Mouse (Mus musculus) CH12.LX (cell line): ENCODE results near the gene Lamp2. TPM values are rescaled to one million over a fixed set of nuclear protein-coding genes. Genes with fewer than 3 reads are reported as not detected.

Experiments
- DNase-seq: peaks from one replicate; pipeline ENCODE4 v3.0.0-alpha.2; 2013; ENCODE audit errors: extremely low read depth
- H3K27ac ChIP-seq: 2 replicates; pipeline ENCODE4 v1.5.1; 2012; ENCODE audit warnings: low read depth, mild to moderate bottlenecking, control low read depth, moderate library complexity; ENCODE audit not compliant: insufficient read depth
- H3K27me3 ChIP-seq: replicated peaks from 2 replicates; pipeline ENCODE3; 2012; ENCODE audit warnings: inconsistent platforms
- H3K36me3 ChIP-seq, 2 experiments: replicated peaks in 1 of 2; 2 replicates each; pipeline versions ENCODE3 to v1.6.1; 2012; ENCODE audit warnings: inconsistent platforms in 1 of 2, low read length in 1 of 2, mild to moderate bottlenecking in 1 of 2, mixed read lengths in 1 of 2, moderate library complexity in 1 of 2; ENCODE audit not compliant: control insufficient read depth in 1 of 2, insufficient read depth in 1 of 2
- H3K4me1 ChIP-seq, 2 experiments: 2 replicates each; pipeline ENCODE4 v1.6.1; 2012; ENCODE audit warnings: inconsistent platforms in 1 of 2, moderate library complexity in 1 of 2; ENCODE audit not compliant: insufficient read depth in 2 of 2, control insufficient read depth in 1 of 2
- H3K4me2 ChIP-seq: 2 replicates; pipeline ENCODE4 v1.6.1; 2012; ENCODE audit warnings: low read depth, mild to moderate bottlenecking, control low read depth; ENCODE audit not compliant: poor library complexity, insufficient read depth, severe bottlenecking
- H3K4me3 ChIP-seq, 3 experiments: fragments of 150-350 bp in 1 of 3; sonication (generic) in 1 of 3; replicated peaks in 1 of 3; 2 replicates each; pipeline versions ENCODE3 to v1.5.1; 2011 to 2012; ENCODE audit warnings: low read depth in 2 of 3, low read length in 2 of 3, mild to moderate bottlenecking in 2 of 3, moderate library complexity in 2 of 3, control low read depth in 1 of 3, improper control_type of control experiment in 1 of 3, inconsistent platforms in 1 of 3, mixed read lengths in 1 of 3; ENCODE audit not compliant: poor library complexity in 1 of 3
- H3K79me2 ChIP-seq: replicated peaks from 2 replicates; pipeline ENCODE4 v1.6.1; 2012; ENCODE audit warnings: mild to moderate bottlenecking, moderate library complexity; ENCODE audit not compliant: control insufficient read depth, poor library complexity, insufficient read depth, severe bottlenecking; ENCODE audit errors: extremely low read depth
- H3K9ac ChIP-seq: 2 replicates; pipeline ENCODE4 v1.6.1; 2012; ENCODE audit warnings: low read depth, mild to moderate bottlenecking, control low read depth, moderate library complexity; ENCODE audit not compliant: insufficient read depth
- H3K9me3 ChIP-seq: replicated peaks from 2 replicates; pipeline ENCODE3; 2012; ENCODE audit warnings: low read length, inconsistent platforms, mixed read lengths
- BHLHE40 ChIP-seq: IDR thresholded peaks from 2 replicates; pipeline ENCODE4 v1.6.1; 2011; ENCODE audit warnings: mild to moderate bottlenecking, low read depth, low read length, improper control_type of control experiment
- CHD2 ChIP-seq: IDR thresholded peaks from 2 replicates; pipeline ENCODE4 v1.6.1; 2011; ENCODE audit warnings: low read length, improper control_type of control experiment
- CTCF ChIP-seq, 2 experiments: IDR thresholded peaks in 1 of 2; conservative IDR thresholded peaks in 1 of 2; 2 replicates each; pipeline ENCODE4 v1.5.1; 2011 to 2012; ENCODE audit warnings: low read depth in 2 of 2, low read length in 2 of 2, improper control_type of control experiment in 1 of 2, inconsistent platforms in 1 of 2, mild to moderate bottlenecking in 1 of 2, moderate library complexity in 1 of 2
- ETS1 ChIP-seq: conservative IDR thresholded peaks from 2 replicates; pipeline ENCODE4 v1.6.1; 2012; ENCODE audit warnings: low read depth, mild to moderate bottlenecking, inconsistent platforms, low read length, improper control_type of control experiment, moderate library complexity
- IRF4 ChIP-seq: IDR thresholded peaks from 2 replicates; pipeline ENCODE4 v1.6.1; 2014; ENCODE audit warnings: low read depth, mild to moderate bottlenecking, inconsistent platforms, low read length, improper control_type of control experiment
- JUN ChIP-seq: IDR thresholded peaks from 2 replicates; pipeline ENCODE4 v1.6.1; 2011; ENCODE audit warnings: low read depth, mild to moderate bottlenecking, low read length, improper control_type of control experiment, moderate library complexity; ENCODE audit not compliant: insufficient read depth
- JUND ChIP-seq: conservative IDR thresholded peaks from 2 replicates; pipeline ENCODE4 v1.6.1; 2011; ENCODE audit warnings: low read depth, low read length, improper control_type of control experiment
- MAX ChIP-seq: IDR thresholded peaks from 2 replicates; pipeline ENCODE4 v1.6.1; 2011; ENCODE audit warnings: low read length, improper control_type of control experiment
- MEF2A ChIP-seq: IDR thresholded peaks from 2 replicates; pipeline ENCODE4 v1.6.1; 2014; ENCODE audit warnings: low read depth, mild to moderate bottlenecking, inconsistent platforms, low read length, improper control_type of control experiment, borderline replicate concordance
- MXI1 ChIP-seq: IDR thresholded peaks from 2 replicates; pipeline ENCODE4 v1.6.1; 2011; ENCODE audit warnings: mild to moderate bottlenecking, low read depth, low read length, improper control_type of control experiment
- MYC ChIP-seq: IDR thresholded peaks from 2 replicates; pipeline ENCODE4 v1.6.1; 2011; ENCODE audit warnings: low read depth, mild to moderate bottlenecking, improper control_type of control experiment, low read length
- NELFE ChIP-seq: IDR thresholded peaks from 2 replicates; pipeline ENCODE4 v1.6.1; 2011; ENCODE audit warnings: low read depth, low read length, improper control_type of control experiment
- RCOR1 ChIP-seq: conservative IDR thresholded peaks from 2 replicates; pipeline ENCODE4 v1.6.1; 2012; ENCODE audit warnings: low read depth, mild to moderate bottlenecking, inconsistent platforms, low read length, improper control_type of control experiment
- SMC3 ChIP-seq: IDR thresholded peaks from 2 replicates; pipeline ENCODE4 v1.6.1; 2011; ENCODE audit warnings: low read depth, low read length, improper control_type of control experiment
- TCF12 ChIP-seq: IDR thresholded peaks from 2 replicates; pipeline ENCODE4 v1.6.1; 2014; ENCODE audit warnings: low read depth, mild to moderate bottlenecking, inconsistent platforms, low read length, improper control_type of control experiment
- USF2 ChIP-seq: conservative IDR thresholded peaks from 2 replicates; pipeline ENCODE4 v1.6.1; 2011; ENCODE audit warnings: low read depth, low read length, improper control_type of control experiment
- ZC3H11A ChIP-seq: IDR thresholded peaks from 2 replicates; pipeline ENCODE4 v1.6.1; 2012; ENCODE audit warnings: low read depth, mild to moderate bottlenecking, inconsistent platforms, low read length, improper control_type of control experiment
- ZKSCAN1 ChIP-seq: IDR thresholded peaks from 2 replicates; pipeline ENCODE4 v1.6.1; 2012; ENCODE audit warnings: low read depth, inconsistent platforms, low read length, improper control_type of control experiment, borderline replicate concordance
- ZMIZ1 ChIP-seq: IDR thresholded peaks from 2 replicates; pipeline ENCODE4 v1.6.1; 2012; ENCODE audit warnings: low read depth, mild to moderate bottlenecking, inconsistent platforms, low read length, improper control_type of control experiment
- ZNF384 ChIP-seq: IDR thresholded peaks from 2 replicates; pipeline ENCODE4 v1.6.1; 2012; ENCODE audit warnings: low read depth, low read length, improper control_type of control experiment, inconsistent platforms
- dilution Hi-C: fragments of 300-500 bp; cut with MboI; formaldehyde crosslinking; loops from 2 replicates; pipeline ENCODE4 v1.14.3; 2020; ENCODE audit warnings: low sequenced_read_pairs; ENCODE audit not compliant: extremely low pct_unique_long_range_greater_than_20kb, extremely low pct_ligation_motif_present
- in situ Hi-C: fragments of 300-500 bp; cut with MboI; formaldehyde crosslinking; loops from 3 replicates; pipeline ENCODE4 v1.14.3; 2019; ENCODE audit warnings: low sequenced_read_pairs, low pct_ligation_motif_present, low pct_unique_long_range_greater_than_20kb, mixed read lengths
- polyA plus RNA-seq: library from polyadenylated mRNA; unstranded; fragments of >175 nt; gene quantifications from 2 replicates; pipeline ENCODE4 v1.2.1, GENCODE M21; 2012; ENCODE audit warnings: low read depth; ENCODE audit not compliant: insufficient read length
- total RNA-seq, 2 experiments: library from RNA; depleted of rRNA; stranded (reverse); fragments of 300-350 nt in 1 of 2; fragments of >200 nt in 1 of 2; gene quantifications; 2 replicates each; pipeline ENCODE4 v1.2.3; 2012 to 2014

Gene Lamp2
- total and polyA plus RNA-seq, 3 experiments = 35.3 to 79.9 (median 66.2) TPM

DNA sequence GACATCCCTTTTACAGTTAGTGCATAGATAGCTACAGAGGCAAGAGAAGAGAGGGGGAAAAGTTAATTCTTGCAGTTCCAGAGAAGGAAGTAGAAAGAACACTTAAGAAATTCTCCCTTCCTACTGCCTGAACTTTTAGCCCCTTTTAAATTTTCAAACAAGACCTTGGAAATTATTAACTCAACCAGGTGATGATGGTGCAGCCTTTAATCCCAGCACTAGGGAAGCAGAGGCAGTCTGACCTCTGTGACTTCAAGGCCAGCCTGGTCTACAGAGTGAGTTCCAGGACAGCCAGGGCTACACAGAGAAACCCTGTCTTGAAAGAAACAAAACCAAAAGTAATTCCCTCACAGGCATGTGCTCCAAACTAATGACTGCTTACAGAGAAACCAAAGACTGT, 10.0 kb upstream of the Lamp2 start:
- Histone ChIP-seq H3K36me3 (no peaks in the 10 kb centered on the region), H3K27me3 (no peaks in the 10 kb centered on the region), H3K9ac (no peak overlapping the region), H3K4me3 (no peak overlapping the region), H3K4me2 (no peak overlapping the region), H3K4me1 (peaks cover 0 to 9% of the 10 kb centered on the region in 2 experiments; a peak in 2 of 4 replicates), H3K27ac (no peak overlapping the region), H3K9me3 (no peaks in the 10 kb centered on the region), H3K79me2 (no peaks in the 10 kb centered on the region)
- TF ChIP-seq USF2 (no peak), MYC (no peak), MAX (no peak), ZC3H11A (no peak), ZNF384 (no peak), ZKSCAN1 (no peak), JUND (no peak), MXI1 (no peak)
- in situ Hi-C loops (no loop called here), dilution Hi-C loops (no loop called here)
- DNase-seq = no peak

- H3K36me3 ChIP-seq = no peaks in the 10 kb centered on the region
- H3K9me3 ChIP-seq = no peaks in the 10 kb centered on the region
- no peak overlapping the region for H3K27ac ChIP-seq
- no peaks in the 10 kb centered on the region for H3K27me3 ChIP-seq
- TF ChIP-seq ZMIZ1 (no peak), CHD2 (no peak), IRF4 (no peak), ZC3H11A (no peak), RCOR1 (no peak), BHLHE40 (no peak), JUN (no peak), USF2 (no peak), SMC3 (no peak), ZNF384 (no peak), CTCF (conservative IDR thresholded peaks at IDR 0.05 in 1 of 2, IDR thresholded peaks at IDR 0.05 in 1 of 2; ENCODE audit: low read depth in 2 of 2, low read length in 2 of 2) (no peak), MXI1 (no peak), NELFE (no peak), ETS1 (no peak), TCF12 (no peak), JUND (no peak), MAX (no peak), MEF2A (no peak)
- no peak overlapping the region for H3K4me2 ChIP-seq
- no peak overlapping the region for H3K4me3 ChIP-seq
- H3K79me2 ChIP-seq = no peaks in the 10 kb centered on the region
- dilution Hi-C loops (no loop called here), in situ Hi-C loops (no loop called here)
- H3K9ac ChIP-seq = no peak overlapping the region
- peaks cover 0 to 14% of the 10 kb centered on the region in 2 experiments; a peak in 1 of 4 replicates for H3K4me1 ChIP-seq
- DNase-seq = no peak
Measured at GRCm38 (mm10) chrX:38463160-38463559, 6.9 kb upstream of the Lamp2 start.
